Mouse (Mus musculus): ENCODE data around the gene Lman1l. TPM values are rescaled to one million over a fixed set of nuclear protein-coding genes. Genes with fewer than 3 reads are reported as not detected.

Lman1l gene
- total and polyA plus RNA-seq, 2 experiments from 2014 or later: not detected

DNA sequence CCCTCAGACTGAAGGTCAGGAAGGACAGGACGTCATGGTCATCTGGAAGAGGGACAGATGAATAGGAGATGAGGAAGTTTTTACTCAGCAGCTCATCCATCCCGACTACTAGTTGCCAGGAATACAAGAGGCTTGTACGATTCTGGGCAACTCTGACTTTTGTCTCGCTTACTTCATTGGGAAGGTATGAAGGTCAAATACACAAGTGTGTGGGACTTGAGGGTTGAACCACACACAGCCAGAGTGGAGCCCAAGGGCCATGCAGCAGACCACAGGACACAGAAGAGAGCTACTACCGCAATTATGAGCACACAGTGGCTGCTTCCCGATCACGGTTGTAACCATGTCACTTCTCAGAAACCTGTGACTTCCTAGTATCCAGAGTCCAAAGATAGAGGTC, 8.0 kb downstream of the Lman1l start:
- no peak overlapping the region for H3K4me2 ChIP-seq (ENCODE audit: low read depth, low read length, poor library complexity, severe bottlenecking)
- DNase-seq (ENCODE audit: low spot score): no peak
- no peak overlapping the region for H3K9ac ChIP-seq (replicated peaks; ENCODE audit: low read length, poor library complexity, severe bottlenecking)
- H3K9me3 ChIP-seq (ENCODE audit: low read length): no peaks in the 10 kb centered on the region
- no peaks in the 10 kb centered on the region for H3K36me3 ChIP-seq (ENCODE audit: insufficient read depth, low read length)
- H3K27me3 ChIP-seq (ENCODE audit: insufficient read depth, low read length): no peaks in the 10 kb centered on the region
- H3K4me3 ChIP-seq (ENCODE audit: low read depth, low read length): no peak overlapping the region
- TF ChIP-seq CTCF (IDR thresholded peaks at IDR 0.05): no peak
- H3K4me1 ChIP-seq (ENCODE audit: insufficient read depth, low read length): no peaks in the 10 kb centered on the region
- no peak overlapping the region for H3K27ac ChIP-seq (ENCODE audit: low read depth, low read length)
- ATAC-seq (ENCODE audit: low FRiP score): no peak
- 88% methylated on average over 7 of the region's 7 CpGs for WGBS

- no peak overlapping the region for H3K4me2 ChIP-seq (ENCODE audit: low read depth, low read length, poor library complexity, severe bottlenecking)
- no peaks in the 10 kb centered on the region for H3K9me3 ChIP-seq (ENCODE audit: low read length)
- no peak overlapping the region for H3K9ac ChIP-seq (replicated peaks; ENCODE audit: low read length, poor library complexity, severe bottlenecking)
- no peaks in the 10 kb centered on the region for H3K27me3 ChIP-seq (ENCODE audit: insufficient read depth, low read length)
- H3K4me3 ChIP-seq (ENCODE audit: low read depth, low read length): no peak overlapping the region
- H3K27ac ChIP-seq (ENCODE audit: low read depth, low read length): no peak overlapping the region
- H3K36me3 ChIP-seq (ENCODE audit: insufficient read depth, low read length): no peaks in the 10 kb centered on the region
- ATAC-seq (ENCODE audit: low FRiP score) (no peak; the same call in 1 of the 2 replicates), DNase-seq (ENCODE audit: low spot score) (peak; percentile 56)
- TF ChIP-seq CTCF (IDR thresholded peaks at IDR 0.05): no peak
- 49% methylated on average over 3 of the region's 3 CpGs for whole genome bisulfite sequencing
- peaks cover 8% of the 10 kb centered on the region for H3K4me1 ChIP-seq (ENCODE audit: insufficient read depth, low read length)
Measured at GRCm38 (mm10) chr9:57610359-57610826, 10.2 kb downstream of the Lman1l start.

GRCm38 (mm10) chr9:57609803-57610202, 10.8 kb downstream of the Lman1l start:
- no peak for TF ChIP-seq CTCF (IDR thresholded peaks at IDR 0.05)
- 62% methylated on average over 3 of the region's 3 CpGs for WGBS
- no peak for DNase-seq (ENCODE audit: low spot score)
- H3K9ac ChIP-seq (replicated peaks; ENCODE audit: low read length, poor library complexity, severe bottlenecking): no peak overlapping the region
- peaks cover 8% of the 10 kb centered on the region for H3K4me1 ChIP-seq (ENCODE audit: insufficient read depth, low read length)
- H3K9me3 ChIP-seq (ENCODE audit: low read length): no peaks in the 10 kb centered on the region
- H3K4me2 ChIP-seq (ENCODE audit: low read depth, low read length, poor library complexity, severe bottlenecking): no peak overlapping the region
- ATAC-seq (ENCODE audit: low FRiP score): no peak
- no peak overlapping the region for H3K27ac ChIP-seq (ENCODE audit: low read depth, low read length)
- H3K36me3 ChIP-seq (ENCODE audit: insufficient read depth, low read length): no peaks in the 10 kb centered on the region
- H3K4me3 ChIP-seq (ENCODE audit: low read depth, low read length): no peak overlapping the region
- no peaks in the 10 kb centered on the region for H3K27me3 ChIP-seq (ENCODE audit: insufficient read depth, low read length)

DNA sequence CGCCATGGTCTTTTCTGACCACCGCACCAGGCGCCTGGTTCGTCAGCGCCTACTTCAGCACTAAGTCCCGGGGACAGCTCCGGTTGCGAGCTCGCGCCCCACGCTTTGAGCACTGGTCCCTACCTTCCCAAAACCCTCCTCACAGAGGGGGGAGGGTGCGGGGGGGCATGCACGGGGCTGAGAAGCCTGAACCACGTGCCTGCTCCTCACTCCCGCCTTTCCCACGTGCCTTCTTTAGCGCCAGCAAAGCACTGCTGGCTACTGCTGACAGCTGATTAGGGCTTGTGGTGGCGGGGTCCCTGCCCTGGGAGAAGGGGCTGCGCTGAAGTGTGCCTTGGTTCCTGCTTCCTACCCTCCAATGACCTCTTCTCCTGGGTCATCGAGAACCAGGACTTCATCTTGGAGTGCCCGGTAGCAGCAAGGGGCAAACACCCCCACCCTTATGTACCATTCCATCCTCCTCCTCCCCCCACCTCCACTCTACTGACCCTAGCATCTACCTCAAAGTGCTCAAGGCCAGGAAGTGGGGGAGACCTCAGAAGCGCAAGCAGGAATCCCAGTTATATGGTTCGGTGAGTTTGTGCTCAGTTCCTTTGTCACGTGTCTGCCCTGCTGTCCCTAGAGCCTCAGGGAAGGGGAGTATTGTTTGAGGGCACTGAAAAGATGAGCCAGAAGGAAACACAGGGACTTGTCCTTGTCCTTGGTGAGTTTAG, 14.3 kb downstream of the Lman1l start, which contains the start of gene Cplx3:
TSS of gene Cplx3 (minus strand) at position 143 of the 713 bp plus-strand sequence.
- 3% methylated on average over 24 of the region's 24 CpGs for WGBS
- H3K36me3 ChIP-seq (ENCODE audit: insufficient read depth, low read length): no peaks in the 10 kb centered on the region
- TF ChIP-seq CTCF (IDR thresholded peaks at IDR 0.05): no peak
- peak within 1 kb of the TSS; percentile 21 for H3K4me3 ChIP-seq (ENCODE audit: low read depth, low read length)
- H3K9me3 ChIP-seq (ENCODE audit: low read length): no peaks in the 10 kb centered on the region
- ATAC-seq (ENCODE audit: low FRiP score) (peak; percentile 57; the same call in 1 of the 2 replicates), DNase-seq (ENCODE audit: low spot score) (no peak)
- peak within 1 kb of the TSS; percentile 65 for H3K4me2 ChIP-seq (ENCODE audit: low read depth, low read length, poor library complexity, severe bottlenecking)
- H3K27me3 ChIP-seq (ENCODE audit: insufficient read depth, low read length): no peaks in the 10 kb centered on the region
- no peak within 1 kb of the TSS for H3K9ac ChIP-seq (replicated peaks; ENCODE audit: low read length, poor library complexity, severe bottlenecking)
- peaks cover 8% of the 10 kb centered on the region for H3K4me1 ChIP-seq (ENCODE audit: insufficient read depth, low read length)
- no peak within 1 kb of the TSS for H3K27ac ChIP-seq (ENCODE audit: low read depth, low read length)

- no peak overlapping the region for H3K27ac ChIP-seq (ENCODE audit: low read depth, low read length)
- no peaks in the 10 kb centered on the region for H3K27me3 ChIP-seq (ENCODE audit: insufficient read depth, low read length)
- peak overlapping the region; percentile 65 for H3K4me2 ChIP-seq (ENCODE audit: low read depth, low read length, poor library complexity, severe bottlenecking)
- H3K9me3 ChIP-seq (ENCODE audit: low read length): no peaks in the 10 kb centered on the region
- no peaks in the 10 kb centered on the region for H3K36me3 ChIP-seq (ENCODE audit: insufficient read depth, low read length)
- peak overlapping the region; percentile 21; the same call in 1 of the 2 replicates for H3K4me3 ChIP-seq (ENCODE audit: low read depth, low read length)
- no peak for TF ChIP-seq CTCF (IDR thresholded peaks at IDR 0.05)
- no peak for DNase-seq (ENCODE audit: low spot score)
- ATAC-seq (ENCODE audit: low FRiP score): no peak; the same call in 1 of the 2 replicates
- H3K4me1 ChIP-seq (ENCODE audit: insufficient read depth, low read length): peaks cover 8% of the 10 kb centered on the region
- WGBS: 4% methylated on average over 9 of the region's 9 CpGs
- H3K9ac ChIP-seq (replicated peaks; ENCODE audit: low read length, poor library complexity, severe bottlenecking): no peak overlapping the region
Measured at GRCm38 (mm10) chr9:57605503-57605902, 15.1 kb downstream of the Lman1l start.

DNA sequence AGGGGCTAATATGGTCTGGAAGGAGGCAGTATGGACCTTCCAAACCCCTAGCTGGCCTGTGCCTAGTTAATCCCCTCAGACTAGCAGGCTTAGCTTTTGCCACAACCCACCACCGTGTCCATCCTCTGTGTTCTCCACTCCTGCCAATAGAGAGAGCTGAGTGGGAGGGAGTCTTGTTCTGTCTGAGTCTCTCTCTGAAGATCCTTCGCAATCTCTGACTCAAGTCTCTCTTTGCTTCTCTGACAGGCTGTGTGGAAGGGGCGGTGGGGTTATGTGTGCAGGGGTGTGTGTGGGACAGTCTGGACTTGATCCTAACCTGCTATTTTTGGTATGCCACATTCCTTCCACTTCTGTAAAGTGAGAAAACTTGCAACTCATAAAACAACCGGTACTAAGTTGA, 15.7 kb downstream of the Lman1l start:
- H3K9ac ChIP-seq (replicated peaks; ENCODE audit: low read length, poor library complexity, severe bottlenecking): no peak overlapping the region
- ATAC-seq (ENCODE audit: low FRiP score): no peak
- no peak overlapping the region for H3K27ac ChIP-seq (ENCODE audit: low read depth, low read length)
- no peak overlapping the region for H3K4me2 ChIP-seq (ENCODE audit: low read depth, low read length, poor library complexity, severe bottlenecking)
- WGBS: 68% methylated on average over 4 of the region's 4 CpGs
- H3K36me3 ChIP-seq (ENCODE audit: insufficient read depth, low read length): no peaks in the 10 kb centered on the region
- DNase-seq (ENCODE audit: low spot score): no peak
- no peaks in the 10 kb centered on the region for H3K9me3 ChIP-seq (ENCODE audit: low read length)
- no peaks in the 10 kb centered on the region for H3K27me3 ChIP-seq (ENCODE audit: insufficient read depth, low read length)
- TF ChIP-seq CTCF (IDR thresholded peaks at IDR 0.05): no peak
- peaks cover 8% of the 10 kb centered on the region for H3K4me1 ChIP-seq (ENCODE audit: insufficient read depth, low read length)
- no peak overlapping the region for H3K4me3 ChIP-seq (ENCODE audit: low read depth, low read length)
